Mouse (Mus musculus) megakaryocyte, embryonic 14.5 days (primary cell): ENCODE results near the gene Cd81.

Experiments
- FLI1 ChIP-seq: IDR thresholded peaks from 2 replicates; pipeline ENCODE4 v1.6.1; 2012; ENCODE audit warnings: low read length, inconsistent platforms, mixed read lengths
- GATA1 ChIP-seq: IDR thresholded peaks from 3 replicates; pipeline ENCODE4 v1.6.1; 2012; ENCODE audit warnings: mixed read lengths, low read length, inconsistent platforms, borderline replicate concordance

GRCm38 (mm10) chr7:143108996-143109660 is 56.6 kb downstream of the Cd81 start:
- TF ChIP-seq GATA1 (no peak), FLI1 (no peak)
